Mouse (Mus musculus) cortical plate, adult 2 months (tissue): ENCODE measurements around the gene Cdca7l. TPM values are rescaled to one million over a fixed set of nuclear protein-coding genes. Genes with fewer than 3 reads are reported as not detected.

Experiments
- H3K27ac ChIP-seq: fragments of 200-500 bp; 2 replicates; pipeline ENCODE4 v1.5.1; 2012; ENCODE audit warnings: low read length, control low read depth, inconsistent platforms; ENCODE audit not compliant: insufficient read depth
- H3K4me1 ChIP-seq: fragments of 200-500 bp; 2 replicates; pipeline ENCODE4 v1.6.1; 2011; ENCODE audit warnings: low read length; ENCODE audit not compliant: control insufficient read depth, insufficient read depth
- H3K4me3 ChIP-seq: fragments of 200-500 bp; 2 replicates; pipeline ENCODE4 v1.5.1; 2011; ENCODE audit warnings: mild to moderate bottlenecking, low read length, control low read depth; ENCODE audit not compliant: insufficient read depth
- CTCF ChIP-seq: fragments of 200-500 bp; IDR thresholded peaks from 2 replicates; pipeline ENCODE4 v1.5.1; 2011; ENCODE audit warnings: mild to moderate bottlenecking, control low read depth, low read length; ENCODE audit not compliant: insufficient read depth; ENCODE audit errors: extremely low read depth
- POLR2A ChIP-seq: fragments of 200-500 bp; IDR thresholded peaks from 2 replicates; pipeline ENCODE4 v1.6.1; 2011; ENCODE audit warnings: mild to moderate bottlenecking, low read length, control low read depth; ENCODE audit not compliant: insufficient read depth; ENCODE audit errors: extremely low read depth
- polyA plus RNA-seq: library from polyadenylated mRNA; depleted of rRNA; stranded (reverse); fragments of >200 nt; gene quantifications from 2 replicates; pipeline ENCODE4 v1.2.3, GENCODE M21; 2012

Gene Cdca7l
- polyA plus RNA-seq, 1 experiment = 1.2 TPM

GRCm38 (mm10) chr12:117776841-117777240, 27.2 kb upstream of the Cdca7l start:
- no peak overlapping the region for H3K27ac ChIP-seq
- TF ChIP-seq POLR2A = no peak
- no peak for TF ChIP-seq CTCF
- H3K4me1 ChIP-seq = no peaks in the 10 kb centered on the region
- no peak overlapping the region for H3K4me3 ChIP-seq

GRCm38 (mm10) chr12:117781360-117781759, 22.7 kb upstream of the Cdca7l start:
- TF ChIP-seq POLR2A (no peak), CTCF (no peak)
- H3K27ac ChIP-seq = no peak overlapping the region
- H3K4me1 ChIP-seq = no peaks in the 10 kb centered on the region
- H3K4me3 ChIP-seq = no peak overlapping the region

DNA sequence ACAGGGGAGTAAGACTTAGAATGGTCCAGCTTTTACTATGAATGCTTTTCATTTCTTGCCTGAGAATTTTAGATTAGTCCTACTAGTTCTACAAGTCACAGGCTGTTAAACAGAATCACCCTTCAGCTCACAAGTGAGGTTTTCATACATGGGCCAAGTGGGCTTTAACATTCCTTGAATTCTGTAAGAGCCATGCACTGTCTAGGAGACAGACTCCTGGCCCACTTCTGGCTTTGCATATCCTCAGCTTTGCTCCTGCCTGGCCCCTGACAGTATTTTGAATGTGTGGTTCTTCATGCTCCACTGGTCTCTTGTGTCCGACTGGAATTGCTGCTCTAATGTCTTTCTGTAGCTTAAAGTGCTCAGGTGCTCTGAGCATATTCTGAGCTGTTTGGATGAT, 20.7 kb upstream of the Cdca7l start:
- TF ChIP-seq POLR2A (no peak), CTCF (no peak)
- no peak overlapping the region for H3K4me3 ChIP-seq
- no peak overlapping the region for H3K27ac ChIP-seq
- H3K4me1 ChIP-seq = no peaks in the 10 kb centered on the region

DNA sequence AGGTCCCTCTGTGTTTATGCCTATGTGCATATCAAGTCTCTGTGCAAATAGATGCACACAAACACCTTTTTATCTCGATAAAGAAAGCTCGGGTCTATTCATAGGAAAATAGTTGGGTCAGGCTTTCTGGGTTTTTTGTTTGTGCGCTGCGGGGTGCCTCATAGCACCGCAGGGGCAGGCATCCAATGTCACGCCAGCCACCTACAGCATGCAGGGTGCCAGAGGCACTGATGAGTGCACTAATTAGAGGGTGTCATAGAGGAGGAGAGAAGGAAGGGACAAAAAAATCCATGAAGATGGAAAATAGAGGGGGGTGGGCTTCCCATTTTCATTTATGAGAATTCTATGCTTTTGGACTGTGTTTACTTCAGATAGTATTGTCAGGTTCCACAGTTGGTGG, 17.5 kb upstream of the Cdca7l start:
- H3K4me3 ChIP-seq = no peak overlapping the region
- TF ChIP-seq CTCF = no peak
- TF ChIP-seq POLR2A = no peak
- H3K27ac ChIP-seq = no peak overlapping the region
- H3K4me1 ChIP-seq = no peaks in the 10 kb centered on the region

GRCm38 (mm10) chr12:117788513-117789011, 15.5 kb upstream of the Cdca7l start:
- Histone ChIP-seq H3K4me1 (no peaks in the 10 kb centered on the region), H3K27ac (no peak overlapping the region), H3K4me3 (no peak overlapping the region)
- TF ChIP-seq CTCF = no peak
- TF ChIP-seq POLR2A = no peak

DNA sequence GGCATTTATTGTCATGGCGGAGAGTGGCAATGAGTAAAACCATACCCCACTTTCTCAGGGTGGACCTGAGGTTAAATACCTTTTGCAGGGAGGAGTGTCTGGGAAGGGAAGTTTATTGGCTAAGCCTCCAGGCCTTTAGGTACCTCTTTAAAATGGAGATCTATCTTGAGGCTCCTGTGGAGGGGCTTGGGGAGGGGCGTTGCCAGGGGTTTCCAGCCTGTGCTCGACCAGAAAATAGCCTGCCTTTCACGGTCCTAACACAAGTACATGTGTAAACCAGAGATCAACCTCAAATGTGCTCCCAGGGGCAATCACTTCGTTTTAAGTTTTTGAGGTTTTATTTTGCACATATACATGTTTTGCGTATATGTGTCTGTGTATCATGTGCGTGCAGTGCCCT, 15.1 kb upstream of the Cdca7l start:
- Histone ChIP-seq H3K4me1 (no peaks in the 10 kb centered on the region), H3K27ac (no peak overlapping the region), H3K4me3 (no peak overlapping the region)
- TF ChIP-seq POLR2A (no peak), CTCF (no peak)

- Histone ChIP-seq H3K4me1 (no peaks in the 10 kb centered on the region), H3K27ac (no peak overlapping the region), H3K4me3 (no peak overlapping the region)
- TF ChIP-seq CTCF (no peak), POLR2A (no peak)
These were observed 8.8 kb upstream of the Cdca7l start for GRCm38 (mm10) chr12:117795303-117795702.

DNA sequence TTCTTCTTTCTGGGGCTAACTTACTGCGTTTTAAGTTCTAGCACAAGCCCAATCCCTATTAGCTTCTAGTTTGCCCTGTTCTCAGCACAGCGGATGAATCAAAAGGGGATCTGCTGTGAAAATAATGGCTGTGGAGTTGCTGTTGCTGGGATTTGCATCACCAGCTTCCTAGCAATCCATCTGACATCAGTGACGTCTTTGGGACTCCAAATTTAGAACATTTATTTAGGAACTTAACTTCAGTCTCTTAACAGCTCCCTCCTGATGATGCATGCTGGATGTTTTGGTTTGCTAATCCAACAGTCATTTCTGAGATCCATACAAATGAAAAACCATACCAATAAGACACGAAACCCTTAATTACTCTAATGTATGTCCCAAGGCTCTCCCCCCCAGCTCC, 1.5 kb downstream of the Cdca7l start:
- peaks cover 4% of the 10 kb centered on the region; the same call in 1 of the 2 replicates for H3K4me1 ChIP-seq

DNA sequence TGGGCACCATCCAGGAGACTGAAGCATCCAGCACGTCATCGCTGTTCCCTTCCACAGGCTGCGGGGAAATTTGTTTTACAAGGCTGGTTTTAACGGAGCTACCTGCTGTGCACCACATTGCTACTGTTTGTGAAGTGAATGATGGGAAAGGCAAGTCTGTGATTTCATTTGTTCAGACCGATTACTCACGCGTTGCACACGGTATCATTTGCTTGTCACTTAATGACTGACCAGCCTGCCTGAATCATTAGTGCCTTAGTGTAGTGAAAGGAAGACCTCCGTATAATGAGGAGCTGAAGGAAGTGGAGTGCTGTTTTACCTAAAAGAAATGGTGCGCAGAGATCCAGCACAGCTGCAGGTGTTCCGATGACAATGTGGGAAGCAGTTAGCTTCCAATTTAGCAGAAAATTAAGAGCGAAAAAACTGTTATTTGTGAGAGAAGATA, 1.9 kb downstream of the Cdca7l start:
- Histone ChIP-seq H3K27ac (no peak overlapping the region), H3K4me3 (no peak overlapping the region; the same call in 1 of the 2 replicates), H3K4me1 (peaks cover 4% of the 10 kb centered on the region; the same call in 1 of the 2 replicates)
- TF ChIP-seq CTCF (no peak), POLR2A (no peak)

More for the DNA sequence above, 1.5 kb downstream of the Cdca7l start:
- H3K4me3 ChIP-seq = no peak overlapping the region
- H3K27ac ChIP-seq = 0 out of 2 replicates have a peak overlapping the region, but pooled peaks have one; percentile 65
- no peak for TF ChIP-seq POLR2A
- TF ChIP-seq CTCF = no peak

GRCm38 (mm10) chr12:117806470-117806869, 2.4 kb downstream of the Cdca7l start:
- no peak overlapping the region for H3K4me3 ChIP-seq

More at GRCm38 (mm10) chr12:117806470-117806869, 2.4 kb downstream of the Cdca7l start:
- Histone ChIP-seq H3K4me1 (peaks cover 4% of the 10 kb centered on the region; the same call in 1 of the 2 replicates), H3K27ac (no peak overlapping the region)
- TF ChIP-seq CTCF (no peak), POLR2A (no peak)
